Mouse (Mus musculus) megakaryocyte, embryonic 14.5 days (primary cell): ENCODE data around the gene Olfr504. TPM values are rescaled to one million over a fixed set of nuclear protein-coding genes. Genes with fewer than 3 reads are reported as not detected.
"Not testable (repeated sequence)": the region's sequence is repeated elsewhere in the genome, so short reads cannot be mapped to it uniquely, and the experiment has no call there.

Experiments
- H3K27me3 ChIP-seq: replicated peaks from 2 replicates; pipeline ENCODE3; 2012; ENCODE audit warnings: inconsistent platforms
- H3K36me3 ChIP-seq: replicated peaks from 2 replicates; pipeline ENCODE3; 2012; ENCODE audit warnings: low read length, inconsistent platforms, mixed read lengths
- H3K4me1 ChIP-seq: 2 replicates; pipeline ENCODE4 v1.6.1; 2012; ENCODE audit warnings: inconsistent platforms
- H3K4me3 ChIP-seq: replicated peaks from 2 replicates; pipeline ENCODE3; 2012; ENCODE audit warnings: moderate library complexity, mild to moderate bottlenecking, inconsistent platforms
- H3K9me3 ChIP-seq: 2 replicates; pipeline ENCODE4 v1.6.1; 2012; ENCODE audit warnings: inconsistent platforms
- FLI1 ChIP-seq: IDR thresholded peaks from 2 replicates; pipeline ENCODE4 v1.6.1; 2012; ENCODE audit warnings: low read length, inconsistent platforms, mixed read lengths
- GATA1 ChIP-seq: IDR thresholded peaks from 3 replicates; pipeline ENCODE4 v1.6.1; 2012; ENCODE audit warnings: mixed read lengths, low read length, inconsistent platforms, borderline replicate concordance
- polyA plus RNA-seq: library from polyadenylated mRNA; stranded (reverse); fragments of >175 nt; gene quantifications from 2 replicates; pipeline ENCODE4 v1.2.3, GENCODE M21; 2012; ENCODE audit warnings: low replicate concordance; ENCODE audit not compliant: insufficient read depth

Gene Olfr504
- not detected in 2 replicates for polyA plus RNA-seq

- Histone ChIP-seq H3K4me1 (no peaks in the 10 kb centered on the region), H3K36me3 (no peaks in the 10 kb centered on the region), H3K4me3 (no peak within 1 kb of the TSS), H3K27me3 (no peaks in the 10 kb centered on the region), H3K9me3 (peaks cover 20% of the 10 kb centered on the region)
- no peak for TF ChIP-seq FLI1
- no peak for TF ChIP-seq GATA1
Measured at GRCm38 (mm10) chr7:108565693-108566092, at the start of gene Olfr504. Olfr504 (minus strand) TSS chr7:108565793.

DNA sequence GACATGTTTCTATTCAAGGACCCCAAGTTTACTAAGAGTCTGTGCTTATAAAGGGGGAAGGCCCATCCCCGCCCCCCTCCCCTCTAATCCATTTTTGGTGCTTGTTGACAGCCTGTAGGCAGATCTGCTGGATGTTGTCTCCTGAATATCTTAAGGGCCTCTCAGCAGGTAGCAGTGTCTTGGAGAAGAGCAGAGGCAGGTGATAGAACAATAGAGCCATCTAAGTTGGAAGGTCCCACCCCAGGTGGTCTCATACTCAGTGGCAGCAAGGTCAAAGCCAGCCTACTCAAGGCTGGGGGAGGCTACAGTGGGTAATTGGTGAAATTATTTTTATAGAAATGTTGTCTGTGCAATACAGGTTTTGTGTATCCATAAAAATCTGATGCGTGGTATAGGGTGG is 48.5 kb upstream of the Olfr504 start:
- TF ChIP-seq FLI1 = no peak
- no peak for TF ChIP-seq GATA1
- H3K4me3 ChIP-seq = no peak overlapping the region
- H3K27me3 ChIP-seq = no peaks in the 10 kb centered on the region
- no peaks in the 10 kb centered on the region for H3K9me3 ChIP-seq
- no peaks in the 10 kb centered on the region for H3K36me3 ChIP-seq
- no peaks in the 10 kb centered on the region for H3K4me1 ChIP-seq

DNA sequence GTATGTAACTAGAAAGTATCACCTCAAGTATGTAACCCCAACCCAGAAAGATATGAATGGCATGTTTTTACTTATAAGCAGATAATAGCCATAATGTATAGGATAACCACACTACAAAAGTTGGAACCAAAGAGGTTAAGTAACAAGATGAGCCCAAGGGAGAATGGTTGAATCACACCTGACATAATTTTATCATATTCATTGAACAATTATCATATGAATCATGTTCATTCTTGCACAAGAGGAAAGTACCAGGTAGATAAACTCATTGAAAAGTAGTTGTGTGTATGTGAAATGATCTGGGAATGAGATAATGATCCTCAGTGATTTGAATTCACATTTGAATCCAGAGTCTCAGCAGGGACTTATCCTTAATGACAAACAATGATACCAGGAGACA is 44.9 kb upstream of the Olfr504 start, which contains the start of gene Olfr506:
Gene Olfr506, plus strand, starts transcription at position 301 of the 400 bp plus-strand sequence.
- H3K4me1 ChIP-seq = no peaks in the 10 kb centered on the region
- H3K27me3 ChIP-seq = no peaks in the 10 kb centered on the region
- TF ChIP-seq FLI1 (no peak), GATA1 (no peak)
- no peak within 1 kb of the TSS for H3K4me3 ChIP-seq
- no peaks in the 10 kb centered on the region for H3K36me3 ChIP-seq
- peaks cover 4% of the 10 kb centered on the region; the same call in 1 of the 2 replicates for H3K9me3 ChIP-seq

DNA sequence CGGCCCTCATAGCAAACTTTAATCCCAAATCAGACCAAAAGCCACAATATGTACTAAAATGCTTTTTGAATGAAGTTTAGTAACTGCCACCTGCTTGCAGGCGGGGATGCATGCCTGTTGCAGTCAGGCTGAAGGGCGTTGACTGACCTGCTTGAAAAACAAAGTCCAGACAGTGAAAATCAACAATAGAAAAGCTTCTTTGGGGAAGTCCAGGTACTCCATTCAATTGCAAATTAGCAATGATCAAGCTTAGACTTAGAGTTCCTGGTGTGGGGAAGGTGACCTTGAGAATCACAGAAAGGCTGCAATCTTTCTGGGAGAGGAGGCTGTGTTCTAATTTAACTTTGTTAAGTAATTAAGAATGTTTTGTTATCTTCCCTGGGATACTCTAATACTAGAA is 36.3 kb upstream of the Olfr504 start:
- not testable (repeated sequence) for H3K27me3 ChIP-seq, H3K4me3 ChIP-seq, H3K36me3 ChIP-seq, H3K4me1 ChIP-seq
- peaks cover 11% of the 10 kb centered on the region; the same call in 1 of the 2 replicates for H3K9me3 ChIP-seq

- Histone ChIP-seq H3K27me3 (no peaks in the 10 kb centered on the region), H3K36me3 (no peaks in the 10 kb centered on the region), H3K4me1 (no peaks in the 10 kb centered on the region), H3K4me3 (no peak overlapping the region), H3K9me3 (peaks cover 15% of the 10 kb centered on the region)
- TF ChIP-seq GATA1 (no peak), FLI1 (no peak)
Measured at GRCm38 (mm10) chr7:108589797-108590196, 24.2 kb upstream of the Olfr504 start.

DNA sequence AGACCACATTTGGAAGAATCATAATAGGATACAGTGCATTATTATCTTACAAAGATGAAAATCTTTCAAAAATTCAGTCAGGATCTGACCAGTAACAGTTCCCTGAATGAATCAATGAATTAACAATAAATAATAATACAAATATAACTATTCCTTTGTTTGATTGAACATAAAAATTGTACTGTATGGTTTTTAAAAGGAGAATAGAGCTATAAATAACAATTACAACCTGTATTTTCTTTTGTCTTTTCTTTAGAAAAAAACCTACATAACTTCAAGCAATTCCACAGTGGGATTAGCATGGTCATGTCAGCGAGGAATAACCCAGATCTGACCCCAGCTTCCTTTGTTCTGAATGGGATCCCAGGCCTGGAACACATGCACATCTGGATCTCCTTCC is 21.4 kb downstream of the Olfr504 start, which contains the start of gene Olfr503:
Gene Olfr503, plus strand, starts transcription at position 301 of the 400 bp plus-strand sequence.
- H3K9me3 ChIP-seq = peaks cover 16% of the 10 kb centered on the region
- H3K4me1 ChIP-seq, H3K4me3 ChIP-seq, H3K36me3 ChIP-seq, H3K27me3 ChIP-seq: not testable (repeated sequence)

DNA sequence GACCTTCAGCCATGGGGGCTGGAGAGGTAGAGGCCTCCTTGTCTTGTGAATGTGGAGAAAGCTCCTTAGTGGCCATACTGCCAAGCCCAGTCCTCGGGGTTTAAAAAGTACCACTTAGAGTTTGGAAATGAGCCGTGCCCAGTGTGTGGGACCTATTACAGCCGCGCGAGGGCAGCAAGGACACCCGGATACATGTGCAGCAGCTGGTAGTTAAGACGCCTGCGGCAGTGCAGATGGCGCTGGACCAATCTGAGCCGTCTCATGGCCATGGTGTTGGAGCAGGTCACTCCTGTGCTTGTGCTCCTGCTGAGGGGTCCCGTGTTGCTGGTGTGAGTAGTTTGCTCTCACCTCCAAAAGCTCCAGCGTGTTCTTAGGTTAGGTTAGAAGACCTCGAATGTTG is 23.2 kb downstream of the Olfr504 start:
- no peak overlapping the region for H3K4me3 ChIP-seq
- no peaks in the 10 kb centered on the region for H3K27me3 ChIP-seq
- H3K9me3 ChIP-seq = peaks cover 16% of the 10 kb centered on the region
- no peaks in the 10 kb centered on the region for H3K4me1 ChIP-seq
- TF ChIP-seq GATA1 = no peak
- TF ChIP-seq FLI1 = no peak
- no peaks in the 10 kb centered on the region for H3K36me3 ChIP-seq

DNA sequence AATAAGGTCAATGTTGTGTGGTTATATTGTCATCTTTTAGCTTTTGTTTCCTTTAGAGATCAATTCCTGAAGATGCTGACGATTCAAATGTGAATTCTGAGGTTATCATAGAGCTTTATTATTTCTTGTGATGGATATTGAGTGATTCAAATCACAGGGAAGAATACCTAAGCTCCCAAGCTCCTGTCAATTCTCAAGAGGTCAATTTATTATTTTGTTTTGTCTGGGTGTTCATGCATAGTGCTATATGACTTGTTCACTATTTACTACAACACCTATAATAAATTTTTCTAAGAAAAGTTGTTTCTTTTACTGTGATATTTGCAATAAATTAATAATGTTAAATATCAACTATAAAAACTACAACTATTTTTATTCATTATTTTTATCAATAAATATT is 40.6 kb downstream of the Olfr504 start, which contains the start of gene Olfr502:
Gene Olfr502, minus strand, starts transcription at position 101 of the 400 bp plus-strand sequence.
- Histone ChIP-seq H3K4me3 (no peak within 1 kb of the TSS), H3K36me3 (no peaks in the 10 kb centered on the region), H3K4me1 (no peaks in the 10 kb centered on the region), H3K9me3 (peaks cover 26% of the 10 kb centered on the region), H3K27me3 (no peaks in the 10 kb centered on the region)
- TF ChIP-seq FLI1 = no peak
- no peak for TF ChIP-seq GATA1

Other genes with a start within 250 kb of the Olfr504 start
- gene Olfr492, start 242.1 kb downstream of the Olfr504 start, polyA plus RNA-seq = not detected in 2 replicates
- not detected in 2 replicates for gene Olfr493, start 218.8 kb downstream of the Olfr504 start, polyA plus RNA-seq
- gene Olfr494, start 200.5 kb downstream of the Olfr504 start, polyA plus RNA-seq = not detected in 2 replicates
- gene Olfr495, start 172.6 kb downstream of the Olfr504 start, polyA plus RNA-seq = not detected in 2 replicates
- gene Olfr497, start 145.4 kb downstream of the Olfr504 start, polyA plus RNA-seq = not detected in 2 replicates
- gene Olfr498, start 100.5 kb downstream of the Olfr504 start, polyA plus RNA-seq = not detected in 2 replicates
- not detected in 2 replicates for gene Olfr502, start 40.7 kb downstream of the Olfr504 start, polyA plus RNA-seq
- not detected in 2 replicates for gene Olfr503, start 21.3 kb downstream of the Olfr504 start, polyA plus RNA-seq
- not detected in 2 replicates for gene Olfr506, start 45.0 kb upstream of the Olfr504 start, polyA plus RNA-seq
- not detected in 2 replicates for gene Olfr507, start 56.0 kb upstream of the Olfr504 start, polyA plus RNA-seq
- gene Olfr508, start 64.2 kb upstream of the Olfr504 start, polyA plus RNA-seq = 0.06 TPM in 1 of 2 replicates, not detected in the other
- gene Olfr509, start 86.1 kb upstream of the Olfr504 start, polyA plus RNA-seq = not detected in 2 replicates
- not detected in 2 replicates for gene Olfr510, start 100.6 kb upstream of the Olfr504 start, polyA plus RNA-seq
- 0.15 TPM in 1 of 2 replicates, not detected in the other for gene Olfr512, start 147.5 kb upstream of the Olfr504 start, polyA plus RNA-seq
- gene Olfr513, start 185.2 kb upstream of the Olfr504 start, polyA plus RNA-seq = not detected in 2 replicates